ENCODE assay signal across 11 mouse cellular contexts in genomic region chr17:28743916-28744315, GRCm38 (mm10). TPM values are rescaled to one million over a fixed set of nuclear protein-coding genes. Genes with fewer than 3 reads are reported as not detected.
DNase-seq lines count a peak whose midpoint lies in the region; ATAC-seq and TF ChIP-seq lines count a peak whose summit lies in the region.
"Had no signal": no experiment of that assay in that cellular context is flagged by ENCODE, and none has a peak within 500 bp of the region (broad histone marks: within the 10 kb centered on the region; RNA-seq: fewer than 3 reads in every experiment).

No protein-coding gene starts in this region.

- H3K36me3 ChIP-seq in embryonic facial prominence, embryonic 11.5 days (replicated peaks; ENCODE audit: control insufficient read depth, insufficient read depth, low read depth, low read length): peaks cover 9% of the 10 kb centered on the region
- H3K36me3 ChIP-seq in embryonic facial prominence, embryonic 10.5 days (replicated peaks): peaks cover 100% of the 10 kb centered on the region

- no peaks in the 10 kb centered on the region for H3K4me1 ChIP-seq in embryonic facial prominence, embryonic 11.5 days (ENCODE audit: control insufficient read depth, insufficient read depth, low read length)
- no peaks in the 10 kb centered on the region for H3K4me1 ChIP-seq in embryonic facial prominence, embryonic 10.5 days
- no peaks in the 10 kb centered on the region for H3K4me1 ChIP-seq in lung, adult 2 months (ENCODE audit: control insufficient read depth, insufficient read depth, low read length)
- H3K4me1 ChIP-seq: forebrain, embryonic 13.5 days; midbrain, embryonic 15.5 days had no signal

- H3K27ac ChIP-seq in embryonic facial prominence, embryonic 11.5 days (replicated peaks; ENCODE audit: low read depth, low read length): no peak overlapping the region
- no peak overlapping the region for H3K27ac ChIP-seq in embryonic facial prominence, embryonic 10.5 days (replicated peaks)
- H3K27ac ChIP-seq: forebrain, embryonic 13.5 days; midbrain, embryonic 15.5 days had no signal

- H3K27me3 ChIP-seq in embryonic facial prominence, embryonic 11.5 days (ENCODE audit: control insufficient read depth, insufficient read depth, low read length): no peaks in the 10 kb centered on the region
- no peaks in the 10 kb centered on the region for H3K27me3 ChIP-seq in embryonic facial prominence, embryonic 10.5 days (replicated peaks; ENCODE audit: low read depth, poor library complexity, severe bottlenecking)
- H3K27me3 ChIP-seq: forebrain, embryonic 13.5 days; midbrain, embryonic 15.5 days had no signal

- H3K4me2 ChIP-seq in embryonic facial prominence, embryonic 11.5 days (ENCODE audit: low read depth, low read length): no peak overlapping the region
- H3K4me2 ChIP-seq: forebrain, embryonic 13.5 days; midbrain, embryonic 15.5 days had no signal

- H3K4me3 ChIP-seq in embryonic facial prominence, embryonic 11.5 days (ENCODE audit: low read depth, low read length): no peak overlapping the region
- no peak overlapping the region for H3K4me3 ChIP-seq in embryonic facial prominence, embryonic 10.5 days
- H3K4me3 ChIP-seq in lung, adult 2 months (replicated peaks; ENCODE audit: extremely low read depth, low read depth, low read length): no peak overlapping the region
- H3K4me3 ChIP-seq: forebrain, embryonic 13.5 days; midbrain, embryonic 15.5 days had no signal

- no peaks in the 10 kb centered on the region; the same call in 1 of the 2 replicates for H3K9me3 ChIP-seq in embryonic facial prominence, embryonic 11.5 days (replicated peaks; ENCODE audit: control insufficient read depth, low read length)
- no peaks in the 10 kb centered on the region for H3K9me3 ChIP-seq in embryonic facial prominence, embryonic 10.5 days
- H3K9me3 ChIP-seq: forebrain, embryonic 13.5 days; midbrain, embryonic 15.5 days had no signal

- WGBS in embryonic facial prominence, embryonic 11.5 days: 89% methylated on average over 9 of the region's 9 CpGs
- WGBS in embryonic facial prominence, embryonic 10.5 days: 88% methylated on average over 9 of the region's 9 CpGs
- 93% methylated on average over 9 of the region's 9 CpGs for WGBS in lung, adult 2 months

- TF ChIP-seq POLR2A in lung, adult 2 months (IDR thresholded peaks at IDR 0.05; ENCODE audit: borderline replicate concordance, extremely low read depth, low read depth, low read length): no peak

- H3K9ac ChIP-seq in embryonic facial prominence, embryonic 11.5 days (replicated peaks; ENCODE audit: low read length): no peak overlapping the region
- H3K9ac ChIP-seq: forebrain, embryonic 13.5 days; midbrain, embryonic 15.5 days had no signal

- ATAC-seq in embryonic facial prominence, embryonic 11.5 days (replicated peaks; ENCODE audit: insufficient number of reproducible peaks, low FRiP score, low TSS enrichment, low read depth): no peak
- ATAC-seq in erythroid progenitor cell, adult 5-6 weeks (replicated peaks; ENCODE audit: low FRiP score, poor library complexity, severe bottlenecking): no peak
- ATAC-seq: forebrain, embryonic 13.5 days; midbrain, embryonic 15.5 days had no signal

- no peak for TF ChIP-seq CTCF in lung, adult 2 months (IDR thresholded peaks at IDR 0.05; ENCODE audit: insufficient read depth, low read length)

- peak; percentile 40 for DNase-seq in embryonic facial prominence, embryonic 11.5 days (ENCODE audit: low spot score)
- DNase-seq in embryonic facial prominence, embryonic 10.5 days (ENCODE audit: low spot score): no peak
- peak; percentile 19 for DNase-seq in lung, postnatal 10 days
- DNase-seq in lung, adult 2 months: no peak
- DNase-seq in c-Kit-positive CD71-positive TER-119-positive erythroid progenitor cells, embryonic 14.5 days (ENCODE audit: low spot score): peak; percentile 39
- peak; percentile 46 for DNase-seq in thymus, postnatal 14 days
- DNase-seq in ovary, adult 18-20 months (ENCODE audit: low spot score): no peak
- DNase-seq: heart, postnatal 14 days had no signal

RNA-seq across cellular contexts. Expression of gene AC170998.1, which starts 18.0 kb away (rescaled TPM):
- 0.62 and 1.5 TPM in 2 replicates for polyA plus RNA-seq in embryonic facial prominence, embryonic 11.5 days (2014; fragmentation: Nextera tagmentation; extraction: Ambion mirVana)
- polyA plus RNA-seq in embryonic facial prominence, embryonic 10.5 days (2016; fragmentation: Nextera tagmentation; extraction: Ambion mirVana): 3.3 and 3.6 TPM in 2 replicates
- 0.77 and 1.5 TPM in 2 replicates for polyA plus RNA-seq in lung, adult 2 months (2012; rRNA removed)
- total RNA-seq in erythroid progenitor cell, adult 5-6 weeks (2015; ENCODE audit: low replicate concordance): 2.1 TPM in 1 of 2 replicates, not detected in the other
- total RNA-seq in erythroid progenitor cell, adult 5-6 weeks (2017; ENCODE audit: low replicate concordance): 13.0 TPM in 1 of 2 replicates, not detected in the other

RNA-seq across cellular contexts. Expression of gene Mapk13, which starts 25.2 kb away (rescaled TPM):
- 10.3 and 11.5 TPM in 2 replicates for polyA plus RNA-seq in embryonic facial prominence, embryonic 11.5 days (2014; fragmentation: Nextera tagmentation; extraction: Ambion mirVana)
- 16.5 and 19.4 TPM in 2 replicates for polyA plus RNA-seq in embryonic facial prominence, embryonic 10.5 days (2016; fragmentation: Nextera tagmentation; extraction: Ambion mirVana)
- polyA plus RNA-seq in lung, adult 2 months (2012; rRNA removed): 13.8 and 19.4 TPM in 2 replicates
- total RNA-seq in erythroid progenitor cell, adult 5-6 weeks (2015; ENCODE audit: low replicate concordance): 2.2 and 12.2 TPM in 2 replicates
- total RNA-seq in erythroid progenitor cell, adult 5-6 weeks (2017; ENCODE audit: low replicate concordance): 0.61 and 4.2 TPM in 2 replicates

RNA-seq across cellular contexts. Expression of gene Mapk14, which starts 52.8 kb away (rescaled TPM):
- polyA plus RNA-seq in embryonic facial prominence, embryonic 11.5 days (2014; fragmentation: Nextera tagmentation; extraction: Ambion mirVana): 53.0 and 53.7 TPM in 2 replicates
- 48.1 and 50.7 TPM in 2 replicates for polyA plus RNA-seq in embryonic facial prominence, embryonic 10.5 days (2016; fragmentation: Nextera tagmentation; extraction: Ambion mirVana)
- 74.3 and 97.5 TPM in 2 replicates for polyA plus RNA-seq in lung, adult 2 months (2012; rRNA removed)
- 53.7 and 58.7 TPM in 2 replicates for total RNA-seq in erythroid progenitor cell, adult 5-6 weeks (2015; ENCODE audit: low replicate concordance)
- 63.1 and 64.9 TPM in 2 replicates for total RNA-seq in erythroid progenitor cell, adult 5-6 weeks (2017; ENCODE audit: low replicate concordance)

RNA-seq across cellular contexts. Expression of gene Slc26a8, which starts 53.9 kb away (rescaled TPM):
- 0.36 and 0.55 TPM in 2 replicates for polyA plus RNA-seq in embryonic facial prominence, embryonic 11.5 days (2014; fragmentation: Nextera tagmentation; extraction: Ambion mirVana)
- 0.21 and 0.77 TPM in 2 replicates for polyA plus RNA-seq in embryonic facial prominence, embryonic 10.5 days (2016; fragmentation: Nextera tagmentation; extraction: Ambion mirVana)
- 0.40 and 1.2 TPM in 2 replicates for polyA plus RNA-seq in lung, adult 2 months (2012; rRNA removed)
- total RNA-seq in erythroid progenitor cell, adult 5-6 weeks (2015; ENCODE audit: low replicate concordance): 5.0 TPM in 1 of 2 replicates, not detected in the other
- total RNA-seq in erythroid progenitor cell, adult 5-6 weeks (2017; ENCODE audit: low replicate concordance): 1.3 and 3.9 TPM in 2 replicates

RNA-seq across cellular contexts. Expression of gene Brpf3, which starts 57.0 kb away (rescaled TPM):
- 5.9 and 6.8 TPM in 2 replicates for polyA plus RNA-seq in embryonic facial prominence, embryonic 11.5 days (2014; fragmentation: Nextera tagmentation; extraction: Ambion mirVana)
- 9.1 and 12.1 TPM in 2 replicates for polyA plus RNA-seq in embryonic facial prominence, embryonic 10.5 days (2016; fragmentation: Nextera tagmentation; extraction: Ambion mirVana)
- 24.7 and 26.3 TPM in 2 replicates for polyA plus RNA-seq in lung, adult 2 months (2012; rRNA removed)
- total RNA-seq in erythroid progenitor cell, adult 5-6 weeks (2015; ENCODE audit: low replicate concordance): 497 and 560 TPM in 2 replicates
- total RNA-seq in erythroid progenitor cell, adult 5-6 weeks (2017; ENCODE audit: low replicate concordance): 243 and 286 TPM in 2 replicates

Comparison
In these comparisons a context has a peak if more than half of its experiments do, and no peak if none do; other contexts are left out.
1. DNase-seq: peak in embryonic facial prominence, embryonic 11.5 days (single experiment), lung, postnatal 10 days (single experiment), c-Kit-positive CD71-positive TER-119-positive erythroid progenitor cells, embryonic 14.5 days (single experiment) and thymus, postnatal 14 days (single experiment); none in embryonic facial prominence, embryonic 10.5 days (single experiment), lung, adult 2 months (single experiment) and ovary, adult 18-20 months (single experiment).